Mouse (Mus musculus): Measurements from ENCODE around the gene Gm42906.

- TF ChIP-seq POLR2A (IDR thresholded peaks at IDR 0.05; ENCODE audit: low read depth, low read length) (no peak), CTCF (IDR thresholded peaks at IDR 0.05; ENCODE audit: extremely low read depth, insufficient read length, insufficient replicate concordance, low read depth, low read length) (no peak)
Measured at GRCm38 (mm10) chr5:151196603-151197272, 231.2 kb downstream of the Gm42906 start.
